Mouse (Mus musculus) lung, postnatal 25 days (tissue): ENCODE data around the gene Sf3b3.

Experiments
- DNase-seq: peaks from one replicate; pipeline ENCODE4 v3.0.0; 2022; ENCODE audit warnings: low spot score

Sf3b3 gene

GRCm38 (mm10) chr8:110847171-110847549, 573 bp upstream of the Sf3b3 start:
- DNase-seq = no peak

- DNase-seq = no peak
These were observed 674 bp downstream of the Sf3b3 start for GRCm38 (mm10) chr8:110845821-110846404.

- DNase-seq = no peak
These were observed 1.6 kb downstream of the Sf3b3 start for GRCm38 (mm10) chr8:110844941-110845340.

- no peak for DNase-seq
These were observed 3.4 kb downstream of the Sf3b3 start for GRCm38 (mm10) chr8:110843207-110843606.

- DNase-seq = no peak
These were observed 4.5 kb downstream of the Sf3b3 start for GRCm38 (mm10) chr8:110842012-110842574.

- DNase-seq = no peak
These were observed 14.6 kb downstream of the Sf3b3 start for GRCm38 (mm10) chr8:110831956-110832355.

GRCm38 (mm10) chr8:110828511-110828910, 18.1 kb downstream of the Sf3b3 start:
- no peak for DNase-seq

- DNase-seq = no peak
These were observed 21.7 kb downstream of the Sf3b3 start for GRCm38 (mm10) chr8:110824861-110825260.

- no peak for DNase-seq
These were observed 24.6 kb downstream of the Sf3b3 start for GRCm38 (mm10) chr8:110821960-110822359.

- DNase-seq = peak; percentile 8
These were observed 26.3 kb downstream of the Sf3b3 start for GRCm38 (mm10) chr8:110820257-110820656.

- no peak for DNase-seq
These were observed 28.0 kb downstream of the Sf3b3 start for GRCm38 (mm10) chr8:110818593-110818992.

GRCm38 (mm10) chr8:110816990-110817389, 29.6 kb downstream of the Sf3b3 start:
- DNase-seq = no peak

GRCm38 (mm10) chr8:110815308-110815707, 31.3 kb downstream of the Sf3b3 start:
- DNase-seq = no peak

GRCm38 (mm10) chr8:110813081-110813812, 33.3 kb downstream of the Sf3b3 start:
- no peak for DNase-seq

GRCm38 (mm10) chr8:110812349-110813080, 34.1 kb downstream of the Sf3b3 start:
- no peak for DNase-seq

GRCm38 (mm10) chr8:110811793-110812192, 34.8 kb downstream of the Sf3b3 start:
- DNase-seq = no peak

GRCm38 (mm10) chr8:110811116-110811515, 35.5 kb downstream of the Sf3b3 start:
- DNase-seq = no peak

GRCm38 (mm10) chr8:110810481-110811065, 36.0 kb downstream of the Sf3b3 start:
- no peak for DNase-seq

- peak; percentile 65 for DNase-seq
These were observed 36.8 kb downstream of the Sf3b3 start for GRCm38 (mm10) chr8:110809831-110810230.

- DNase-seq = peak; percentile 42
These were observed 37.8 kb downstream of the Sf3b3 start for GRCm38 (mm10) chr8:110808495-110809472.

- no peak for DNase-seq
These were observed 40.4 kb downstream of the Sf3b3 start for GRCm38 (mm10) chr8:110806146-110806545.
